Comparison of ENCODE assay signal across 9 mouse cellular contexts in genomic region chr14:11883995-11884394, GRCm38 (mm10).
DNase-seq lines count a peak whose midpoint lies in the region; ATAC-seq lines count a peak whose summit lies in the region.
"Had no signal": no experiment of that assay in that cellular context is flagged by ENCODE, and none has a peak within 500 bp of the region (broad histone marks: within the 10 kb centered on the region; RNA-seq: fewer than 3 reads in every experiment).

No protein-coding gene starts in this region.

- H3K4me1 ChIP-seq in lung, embryonic 15.5 days = peaks cover 15% of the 10 kb centered on the region
- peaks cover 58% of the 10 kb centered on the region for H3K4me1 ChIP-seq in heart, embryonic 10.5 days
- peaks cover 29% of the 10 kb centered on the region for H3K4me1 ChIP-seq in neural tube, embryonic 15.5 days

- no peak overlapping the region for H3K4me2 ChIP-seq in lung, embryonic 15.5 days
- no peak overlapping the region for H3K4me2 ChIP-seq in neural tube, embryonic 15.5 days
- H3K4me2 ChIP-seq: midbrain, embryonic 13.5 days had no signal

- H3K4me3 ChIP-seq in lung, embryonic 15.5 days = no peak overlapping the region
- H3K4me3 ChIP-seq in heart, embryonic 10.5 days = 0 out of 2 replicates have a peak overlapping the region, but pooled peaks have one; percentile 15
- H3K4me3 ChIP-seq in neural tube, embryonic 15.5 days (replicated peaks) = no peak overlapping the region
- H3K4me3 ChIP-seq: midbrain, embryonic 13.5 days had no signal

- DNase-seq in heart, adult 11 months = peak; percentile 92
- no peak for DNase-seq in heart, postnatal 36 days
- DNase-seq in lung, postnatal 25 days (ENCODE audit: low spot score) = no peak
- DNase-seq in heart, embryonic 10.5 days (ENCODE audit: low spot score) = no peak
- DNase-seq in layer of hippocampus, postnatal 10 days (ENCODE audit: low spot score in 2 of 2) = no peak

- no peak for ATAC-seq in lung, embryonic 15.5 days (ENCODE audit: borderline replicate concordance, extremely low read depth, low FRiP score, low TSS enrichment)
- ATAC-seq in neural tube, embryonic 15.5 days (ENCODE audit: low FRiP score) = no peak
- ATAC-seq in inflammation-experienced regulatory T-cells, adult 6 months = no peak

- H3K9me3 ChIP-seq in lung, embryonic 15.5 days = no peaks in the 10 kb centered on the region
- no peaks in the 10 kb centered on the region for H3K9me3 ChIP-seq in heart, embryonic 10.5 days
- no peaks in the 10 kb centered on the region for H3K9me3 ChIP-seq in neural tube, embryonic 15.5 days (replicated peaks)
- H3K9me3 ChIP-seq: midbrain, embryonic 13.5 days had no signal

- 26% methylated on average over 5 of the region's 5 CpGs for WGBS in lung, embryonic 15.5 days
- WGBS in heart, embryonic 10.5 days = 40% methylated on average over 5 of the region's 5 CpGs
- WGBS in neural tube, embryonic 15.5 days = 58% methylated on average over 5 of the region's 5 CpGs

- H3K27me3 ChIP-seq in lung, embryonic 15.5 days = no peaks in the 10 kb centered on the region
- no peaks in the 10 kb centered on the region for H3K27me3 ChIP-seq in heart, embryonic 10.5 days (ENCODE audit: insufficient read depth, poor library complexity, severe bottlenecking)
- H3K27me3 ChIP-seq in neural tube, embryonic 15.5 days (replicated peaks) = no peaks in the 10 kb centered on the region
- H3K27me3 ChIP-seq: midbrain, embryonic 13.5 days had no signal

- H3K27ac ChIP-seq in lung, embryonic 15.5 days = peak overlapping the region; percentile 4; the same call in 1 of the 2 replicates
- peak overlapping the region; percentile 88 for H3K27ac ChIP-seq in heart, embryonic 10.5 days
- H3K27ac ChIP-seq in neural tube, embryonic 15.5 days (replicated peaks) = peak overlapping the region; percentile 58
- H3K27ac ChIP-seq: midbrain, embryonic 13.5 days had no signal

- H3K9ac ChIP-seq in lung, embryonic 15.5 days = no peak overlapping the region
- H3K9ac ChIP-seq in neural tube, embryonic 15.5 days (replicated peaks) = no peak overlapping the region
- H3K9ac ChIP-seq: midbrain, embryonic 13.5 days had no signal

- H3K36me3 ChIP-seq in lung, embryonic 15.5 days = no peaks in the 10 kb centered on the region
- no peaks in the 10 kb centered on the region for H3K36me3 ChIP-seq in heart, embryonic 10.5 days
- H3K36me3 ChIP-seq in neural tube, embryonic 15.5 days = no peaks in the 10 kb centered on the region
- H3K36me3 ChIP-seq: midbrain, embryonic 13.5 days had no signal

- intact Hi-C loops in heart, postnatal 36 days (cut with DNase I) = loop anchor here (1.0 to 5.0 kb wide), 6 partner anchors 18 to 332 kb away; partner anchors contain the start of gene Ptprg

Comparison
In these comparisons a context has a peak if more than half of its experiments do, and no peak if none do; other contexts are left out.
1. H3K27ac ChIP-seq: peak in every context shown above with its lines; median percentile 88 in heart, embryonic 10.5 days; 58 in neural tube, embryonic 15.5 days; 4 in lung, embryonic 15.5 days.